Mouse (Mus musculus): ENCODE results near the gene Syt5. TPM values are rescaled to one million over a fixed set of nuclear protein-coding genes. Genes with fewer than 3 reads are reported as not detected.
"Not testable (repeated sequence)": the region's sequence is repeated elsewhere in the genome, so short reads cannot be mapped to it uniquely, and the experiment has no call there.

Syt5 gene
- polyA plus RNA-seq (2015; fragmentation: Nextera tagmentation; extraction: Ambion mirVana): 5.5 and 6.0 TPM in 2 replicates

GRCm38 (mm10) chr7:4547221-4547641, at the start of gene Syt5:
Gene Syt5 (minus strand): TSS chr7:4547541.
- Histone ChIP-seq H3K4me1 (peaks cover 14% of the 10 kb centered on the region), H3K36me3 (no peaks in the 10 kb centered on the region), H3K27me3 (peaks cover 19% of the 10 kb centered on the region), H3K9me3 (no peaks in the 10 kb centered on the region), H3K27ac (no peak within 1 kb of the TSS), H3K4me2 (replicated peaks) (peak within 1 kb of the TSS; percentile 79), H3K4me3 (peak within 1 kb of the TSS; percentile 42), H3K9ac (peak within 1 kb of the TSS; percentile 56)
- peak; percentile 45 for ATAC-seq (ENCODE audit: low FRiP score, low read depth)
- WGBS: 11% methylated on average over 33 of the region's 33 CpGs

DNA sequence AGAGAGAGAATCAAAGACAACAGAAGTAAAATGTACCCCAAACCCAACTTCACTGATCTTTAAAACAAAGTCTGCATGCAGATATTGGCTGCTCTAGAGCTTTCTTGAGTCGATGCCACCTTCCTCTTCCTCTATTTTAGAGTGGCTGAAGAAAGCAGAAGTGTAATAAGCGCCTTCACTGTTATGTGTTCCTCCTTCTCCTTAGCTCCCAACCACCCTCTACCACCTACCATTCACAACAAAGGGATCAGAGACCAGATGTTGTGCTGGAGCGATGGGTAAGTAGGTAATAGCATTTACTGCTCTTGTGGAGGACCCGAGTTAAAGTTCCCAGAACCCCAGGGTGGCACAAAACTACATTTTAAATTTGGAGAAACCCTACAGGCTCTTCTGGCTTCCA, 49.7 kb upstream of the Syt5 start:
- H3K27ac ChIP-seq; ATAC-seq (ENCODE audit: low FRiP score, low read depth); H3K4me3 ChIP-seq; H3K4me2 ChIP-seq (replicated peaks); H3K27me3 ChIP-seq; H3K36me3 ChIP-seq; H3K9me3 ChIP-seq; H3K4me1 ChIP-seq; H3K9ac ChIP-seq: not testable (repeated sequence)
- WGBS: 71% methylated on average over 4 of the region's 4 CpGs

GRCm38 (mm10) chr7:4581481-4581880, 34.1 kb upstream of the Syt5 start:
- WGBS: 89% methylated on average over 3 of the region's 3 CpGs
- not testable (repeated sequence) for H3K27me3 ChIP-seq; H3K4me1 ChIP-seq; H3K9me3 ChIP-seq; H3K9ac ChIP-seq; H3K36me3 ChIP-seq; H3K4me3 ChIP-seq; H3K27ac ChIP-seq; ATAC-seq (ENCODE audit: low FRiP score, low read depth); H3K4me2 ChIP-seq (replicated peaks)

DNA sequence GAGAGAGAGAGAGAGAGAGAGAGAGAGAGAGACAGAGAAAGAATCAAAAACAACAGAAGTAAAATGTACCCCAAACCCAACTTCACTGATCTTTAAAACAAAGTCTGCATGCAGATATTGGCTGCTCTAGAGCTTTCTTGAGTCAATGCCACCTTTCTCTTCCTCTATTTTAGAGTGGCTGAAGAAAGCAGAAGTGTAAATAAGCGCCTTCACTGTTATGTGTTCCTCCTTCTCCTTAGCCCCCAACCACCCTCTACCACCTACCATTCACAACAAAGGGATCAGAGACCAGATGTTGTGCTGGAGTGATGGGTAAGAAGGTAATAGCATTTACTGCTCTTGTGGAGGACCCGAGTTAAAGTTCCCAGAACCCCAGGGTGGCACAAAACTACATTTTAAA, 25.0 kb upstream of the Syt5 start:
- not testable (repeated sequence) for H3K27me3 ChIP-seq; H3K4me2 ChIP-seq (replicated peaks); H3K4me3 ChIP-seq; H3K9ac ChIP-seq; ATAC-seq (ENCODE audit: low FRiP score, low read depth); H3K27ac ChIP-seq; H3K36me3 ChIP-seq; H3K9me3 ChIP-seq; H3K4me1 ChIP-seq
- 67% methylated on average over 2 of the region's 2 CpGs for WGBS

- Histone ChIP-seq H3K27me3 (no peaks in the 10 kb centered on the region), H3K9me3 (no peaks in the 10 kb centered on the region), H3K4me2 (replicated peaks) (no peak overlapping the region), H3K36me3 (no peaks in the 10 kb centered on the region), H3K9ac (no peak overlapping the region), H3K4me3 (no peak overlapping the region), H3K4me1 (no peaks in the 10 kb centered on the region), H3K27ac (no peak overlapping the region)
- ATAC-seq (ENCODE audit: low FRiP score, low read depth): no peak
- 93% methylated on average over 3 of the region's 3 CpGs for WGBS
Measured at GRCm38 (mm10) chr7:4562660-4563059, 15.3 kb upstream of the Syt5 start.

- no peaks in the 10 kb centered on the region for H3K9me3 ChIP-seq
- no peak overlapping the region for H3K4me3 ChIP-seq
- no peak overlapping the region; the same call in 1 of the 2 replicates for H3K4me2 ChIP-seq (replicated peaks)
- no peaks in the 10 kb centered on the region for H3K4me1 ChIP-seq
- no peak for ATAC-seq (ENCODE audit: low FRiP score, low read depth)
- H3K27me3 ChIP-seq: no peaks in the 10 kb centered on the region
- no peak overlapping the region for H3K9ac ChIP-seq
- H3K36me3 ChIP-seq: no peaks in the 10 kb centered on the region
- no peak overlapping the region for H3K27ac ChIP-seq
- 69% methylated on average over 6 of the region's 6 CpGs for WGBS
Measured at GRCm38 (mm10) chr7:4557167-4557560, 9.8 kb upstream of the Syt5 start.

DNA sequence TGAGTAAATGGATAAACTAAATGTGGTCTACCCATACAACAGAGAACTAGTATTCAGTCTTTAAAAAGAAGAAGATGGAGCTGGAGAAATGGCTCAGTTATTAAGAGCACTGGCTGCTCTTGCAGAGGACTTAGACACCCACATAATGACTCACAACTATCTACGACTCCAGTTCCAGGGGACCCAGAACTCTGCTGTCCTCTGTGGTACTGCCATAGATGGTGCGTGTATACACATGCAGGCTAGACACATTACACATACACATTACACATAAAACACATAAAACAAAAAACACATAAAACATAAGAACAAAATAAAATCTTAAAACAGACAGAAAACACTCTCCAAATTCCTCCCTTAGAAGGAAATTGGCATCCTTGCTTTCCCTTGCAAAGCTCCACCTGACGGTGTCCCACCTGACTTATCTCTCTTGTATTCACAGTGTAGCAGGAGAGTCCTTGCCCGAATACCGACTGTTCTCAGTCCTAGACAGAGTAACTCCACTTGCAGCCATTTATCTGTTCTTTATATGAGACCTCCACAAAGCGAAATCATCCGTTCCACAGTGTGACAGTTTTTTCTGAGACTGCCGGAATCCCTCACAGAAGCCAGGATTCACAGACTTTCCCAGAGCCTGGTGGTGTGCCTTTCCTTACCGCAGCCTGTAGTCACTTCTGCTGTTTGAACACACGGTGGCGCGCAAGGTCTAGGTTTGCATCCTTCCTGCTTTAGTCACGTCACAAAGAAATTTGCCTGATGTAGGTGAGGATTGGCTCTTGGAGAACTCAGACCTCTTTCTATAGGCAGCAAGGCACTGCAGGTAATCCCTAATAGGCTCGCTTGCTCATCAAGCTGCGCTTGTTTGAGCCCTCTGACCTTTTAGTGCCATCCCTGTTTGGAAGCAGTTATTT, 9.2 kb upstream of the Syt5 start:
- ATAC-seq (ENCODE audit: low FRiP score, low read depth): peak; percentile 89
- H3K4me2 ChIP-seq (replicated peaks): no peak overlapping the region; the same call in 1 of the 2 replicates
- H3K4me3 ChIP-seq: no peak overlapping the region
- no peak overlapping the region for H3K9ac ChIP-seq
- no peaks in the 10 kb centered on the region for H3K9me3 ChIP-seq
- no peaks in the 10 kb centered on the region for H3K4me1 ChIP-seq
- no peak overlapping the region for H3K27ac ChIP-seq
- no peaks in the 10 kb centered on the region for H3K27me3 ChIP-seq
- WGBS: 23% methylated on average over 15 of the region's 15 CpGs
- H3K36me3 ChIP-seq: no peaks in the 10 kb centered on the region

- no peaks in the 10 kb centered on the region for H3K36me3 ChIP-seq
- H3K9me3 ChIP-seq: no peaks in the 10 kb centered on the region
- H3K27ac ChIP-seq: no peak overlapping the region
- H3K27me3 ChIP-seq: peaks cover 19% of the 10 kb centered on the region
- peaks cover 14% of the 10 kb centered on the region for H3K4me1 ChIP-seq
- peak overlapping the region; percentile 42 for H3K4me3 ChIP-seq
- H3K9ac ChIP-seq: 0 out of 2 replicates have a peak overlapping the region, but pooled peaks have one; percentile 40
- 3% methylated on average over 26 of the region's 26 CpGs for whole genome bisulfite sequencing
- peak overlapping the region; percentile 79 for H3K4me2 ChIP-seq (replicated peaks)
- ATAC-seq (ENCODE audit: low FRiP score, low read depth): peak; percentile 46
Measured at GRCm38 (mm10) chr7:4546591-4547131, 680 bp downstream of the Syt5 start.

- Histone ChIP-seq H3K27me3 (peaks cover 19% of the 10 kb centered on the region), H3K9ac (no peak overlapping the region), H3K4me2 (replicated peaks) (peak overlapping the region; percentile 79), H3K4me3 (no peak overlapping the region), H3K27ac (no peak overlapping the region), H3K9me3 (no peaks in the 10 kb centered on the region), H3K36me3 (no peaks in the 10 kb centered on the region), H3K4me1 (peaks cover 14% of the 10 kb centered on the region)
- no peak for ATAC-seq (ENCODE audit: low FRiP score, low read depth)
- 78% methylated on average over 15 of the region's 15 CpGs for WGBS
Measured at GRCm38 (mm10) chr7:4546050-4546449, 1.3 kb downstream of the Syt5 start.

DNA sequence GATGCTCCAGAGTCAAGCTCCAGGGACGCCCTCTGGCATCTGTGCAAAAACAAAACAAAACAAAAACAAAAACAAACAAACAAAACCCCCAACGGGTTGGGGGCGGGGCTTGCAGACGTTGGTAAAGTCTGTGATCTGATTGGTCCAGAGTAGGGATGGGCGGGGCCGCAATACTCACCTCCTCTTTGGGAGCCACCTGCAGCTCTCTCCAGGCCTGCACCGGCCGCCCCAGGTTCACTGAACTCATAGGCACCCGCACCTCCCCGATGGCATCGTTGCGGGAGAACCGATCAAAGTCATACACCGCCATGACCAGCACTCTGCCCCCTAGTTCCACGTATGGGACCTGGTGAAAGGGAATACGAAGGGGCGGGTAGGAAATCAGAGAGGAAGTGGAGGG, 5.3 kb downstream of the Syt5 start:
- Histone ChIP-seq H3K9ac (no peak overlapping the region), H3K4me1 (peaks cover 9% of the 10 kb centered on the region), H3K9me3 (no peaks in the 10 kb centered on the region), H3K4me2 (replicated peaks) (no peak overlapping the region), H3K27me3 (peaks cover 9% of the 10 kb centered on the region), H3K27ac (no peak overlapping the region), H3K4me3 (no peak overlapping the region), H3K36me3 (no peaks in the 10 kb centered on the region)
- WGBS: 33% methylated on average over 17 of the region's 17 CpGs
- ATAC-seq (ENCODE audit: low FRiP score, low read depth): peak; percentile 60; the same call in 1 of the 2 replicates

DNA sequence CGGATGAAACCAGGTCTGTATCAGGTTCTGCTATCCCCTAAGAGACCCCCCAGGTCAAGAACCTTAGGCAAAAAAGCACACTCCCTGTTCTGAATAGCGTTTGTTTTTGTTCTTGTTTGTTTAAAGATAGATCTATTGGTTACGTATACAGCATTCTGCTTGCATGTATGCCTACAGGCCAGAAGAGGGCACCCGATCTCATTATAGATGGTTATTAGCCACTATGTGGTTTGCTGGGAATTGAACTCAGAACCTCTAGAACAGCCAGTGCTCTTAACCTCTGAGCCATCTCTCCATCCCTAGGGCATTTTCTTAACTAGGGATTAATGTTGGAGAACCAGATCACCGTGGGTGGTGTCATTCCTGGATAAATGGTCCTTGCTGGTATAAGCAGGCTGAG, 6.0 kb downstream of the Syt5 start:
- peaks cover 3% of the 10 kb centered on the region for H3K4me1 ChIP-seq
- no peaks in the 10 kb centered on the region for H3K9me3 ChIP-seq
- WGBS: 71% methylated on average over 5 of the region's 5 CpGs
- H3K4me3 ChIP-seq: no peak overlapping the region
- no peak for ATAC-seq (ENCODE audit: low FRiP score, low read depth)
- H3K27ac ChIP-seq: no peak overlapping the region
- no peak overlapping the region for H3K4me2 ChIP-seq (replicated peaks)
- no peaks in the 10 kb centered on the region for H3K36me3 ChIP-seq
- peaks cover 5% of the 10 kb centered on the region; the same call in 1 of the 2 replicates for H3K27me3 ChIP-seq
- H3K9ac ChIP-seq: no peak overlapping the region

GRCm38 (mm10) chr7:4539019-4539418, 8.3 kb downstream of the Syt5 start:
- Histone ChIP-seq H3K9me3 (no peaks in the 10 kb centered on the region), H3K36me3 (no peaks in the 10 kb centered on the region), H3K27ac (no peak overlapping the region), H3K9ac (no peak overlapping the region), H3K4me1 (no peaks in the 10 kb centered on the region), H3K27me3 (no peaks in the 10 kb centered on the region), H3K4me3 (no peak overlapping the region), H3K4me2 (replicated peaks) (no peak overlapping the region)
- ATAC-seq (ENCODE audit: low FRiP score, low read depth): no peak
- 73% methylated on average over 2 of the region's 2 CpGs for WGBS
